Mouse (Mus musculus) right cerebral cortex, postnatal 4 days (tissue): ENCODE measurements around the gene Krt222.
"Not testable (repeated sequence)": the region's sequence is repeated elsewhere in the genome, so short reads cannot be mapped to it uniquely, and the experiment has no call there.

Experiments used
- DNase-seq: peaks from one replicate; pipeline ENCODE4 v3.0.0-alpha.2; 2022

The Krt222 gene

GRCm38 (mm10) chr11:99243820-99244374, at the start of gene Krt222:
Gene Krt222, minus strand, starts transcription at chr11:99244085.
- peak; percentile 19 for DNase-seq

GRCm38 (mm10) chr11:99292846-99293245, 49.0 kb upstream of the Krt222 start:
- peak; percentile 44 for DNase-seq

DNA sequence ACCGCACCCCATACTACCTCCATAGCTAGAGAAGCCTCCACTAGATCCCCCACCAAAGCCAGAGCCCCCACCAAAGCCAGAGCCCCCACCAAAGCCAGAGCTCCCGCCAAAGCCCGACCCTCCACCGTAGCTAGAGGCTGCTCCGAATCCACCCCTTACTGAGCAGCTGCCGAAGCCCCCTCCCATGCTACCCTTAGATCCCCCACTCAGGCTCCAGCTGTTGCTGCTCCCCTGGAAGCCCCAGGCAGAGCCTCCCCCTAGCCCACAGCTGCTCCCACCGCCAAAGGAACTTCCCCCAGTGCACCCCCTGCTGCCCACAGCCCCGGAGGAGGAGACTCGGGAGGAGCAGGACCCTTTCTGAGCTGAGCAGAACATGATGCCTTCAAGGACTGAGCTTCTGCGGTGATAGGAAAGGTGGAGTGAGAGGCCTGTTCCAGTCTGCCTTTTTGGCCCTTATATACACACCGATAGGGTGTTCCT, 41.0 kb upstream of the Krt222 start, which contains the start of gene Krt24:
Gene Krt24, minus strand, starts transcription at position 430 of the 480 bp plus-strand sequence.
- DNase-seq: no peak

DNA sequence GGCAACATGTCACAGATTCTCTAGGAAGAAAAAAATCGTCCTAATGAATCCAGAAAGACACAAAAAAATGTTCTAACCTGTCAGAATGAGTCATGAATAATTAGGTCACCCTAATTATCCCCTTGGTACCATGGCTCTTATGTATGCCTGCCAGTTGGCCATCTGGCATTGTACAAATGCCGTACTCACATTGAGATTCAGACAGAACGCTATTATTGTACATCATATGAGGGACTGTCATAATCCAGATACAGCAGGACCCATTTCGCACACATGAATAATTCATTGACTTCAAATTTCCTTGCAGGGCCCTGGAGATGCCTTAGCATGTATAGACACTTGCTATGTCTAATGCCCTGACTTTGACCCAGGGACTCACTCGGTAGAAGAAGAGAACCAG, 40.1 kb upstream of the Krt222 start:
- DNase-seq: no peak

DNA sequence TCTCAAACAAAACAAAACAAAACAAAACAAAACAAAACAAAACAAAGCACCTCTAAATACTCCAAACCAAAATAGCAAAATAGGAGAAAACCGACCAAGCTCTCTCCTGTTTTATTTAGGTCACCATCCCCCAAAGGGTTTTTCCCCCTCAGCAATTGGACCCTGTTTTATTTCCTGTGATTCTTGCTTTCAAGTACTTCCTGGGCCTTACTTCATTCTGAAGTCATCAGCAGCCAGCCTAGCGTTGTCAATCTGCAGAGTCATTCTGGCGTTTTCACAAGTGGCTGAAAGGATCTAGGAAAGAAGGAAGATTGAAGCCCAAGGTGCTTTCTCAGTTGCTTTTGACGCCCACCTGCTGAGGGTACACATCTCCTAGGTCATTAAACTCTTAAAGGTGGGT, 39.4 kb upstream of the Krt222 start:
- no peak for DNase-seq

DNA sequence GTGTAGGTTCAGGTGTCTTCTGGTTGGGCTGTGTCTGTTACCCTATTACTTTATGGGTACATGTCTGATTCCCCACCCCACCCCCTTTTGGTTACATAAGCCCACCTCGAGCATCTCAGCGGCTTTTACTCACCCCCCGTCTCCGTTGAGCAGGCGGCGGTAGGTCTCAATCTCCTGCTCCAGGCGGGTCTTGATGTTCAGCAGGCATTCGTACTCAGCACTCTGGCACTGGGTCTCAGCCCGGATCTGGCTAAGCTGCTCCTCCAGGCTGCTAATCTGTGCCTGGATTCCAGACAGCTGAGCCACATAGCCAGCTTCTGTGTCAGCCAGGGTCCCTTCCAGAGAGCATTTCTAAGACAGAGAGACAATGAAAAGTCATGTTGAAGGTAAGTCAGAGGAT, 37.2 kb upstream of the Krt222 start:
- no peak for DNase-seq

DNA sequence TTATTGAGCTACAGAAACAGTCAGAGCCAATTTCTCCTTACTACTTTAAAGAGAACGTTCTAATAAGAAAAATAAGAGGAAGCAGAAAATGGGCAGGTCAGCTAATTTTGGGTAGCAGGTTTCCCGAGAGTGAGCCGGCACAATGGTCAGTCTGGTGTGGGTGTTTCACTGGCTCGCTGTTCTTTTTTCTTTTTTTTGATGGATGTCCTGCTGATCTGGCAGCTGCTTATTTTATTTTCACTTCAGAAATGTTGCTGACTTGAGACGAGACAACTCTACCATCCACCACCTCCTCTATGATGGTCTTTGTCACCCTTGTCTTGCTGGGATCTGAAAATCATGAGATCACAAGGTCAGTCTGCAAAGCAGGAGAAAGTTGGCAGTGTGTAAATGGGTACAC, 36.1 kb upstream of the Krt222 start:
- DNase-seq: no peak

GRCm38 (mm10) chr11:99276786-99277185, 32.9 kb upstream of the Krt222 start:
- DNase-seq: no peak

DNA sequence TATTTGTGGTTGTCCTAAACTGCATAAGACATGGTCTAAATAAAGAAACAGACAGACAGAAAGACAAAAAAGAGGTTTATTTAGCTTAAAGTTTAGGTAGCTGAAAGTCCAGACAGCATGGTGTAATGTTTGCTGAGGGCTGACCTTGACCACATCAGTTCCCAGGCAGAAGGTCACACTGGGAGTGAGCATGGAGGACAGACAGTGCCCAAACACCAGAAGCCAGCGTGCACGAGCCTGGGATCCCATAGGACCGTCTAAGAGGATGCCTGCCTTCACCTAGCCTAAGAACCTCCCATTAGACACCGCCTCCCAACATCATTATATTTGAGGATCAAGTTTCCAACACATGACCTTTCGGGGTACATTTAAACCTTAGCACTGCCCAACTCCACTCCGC, 31.7 kb upstream of the Krt222 start:
- DNase-seq: no peak

DNA sequence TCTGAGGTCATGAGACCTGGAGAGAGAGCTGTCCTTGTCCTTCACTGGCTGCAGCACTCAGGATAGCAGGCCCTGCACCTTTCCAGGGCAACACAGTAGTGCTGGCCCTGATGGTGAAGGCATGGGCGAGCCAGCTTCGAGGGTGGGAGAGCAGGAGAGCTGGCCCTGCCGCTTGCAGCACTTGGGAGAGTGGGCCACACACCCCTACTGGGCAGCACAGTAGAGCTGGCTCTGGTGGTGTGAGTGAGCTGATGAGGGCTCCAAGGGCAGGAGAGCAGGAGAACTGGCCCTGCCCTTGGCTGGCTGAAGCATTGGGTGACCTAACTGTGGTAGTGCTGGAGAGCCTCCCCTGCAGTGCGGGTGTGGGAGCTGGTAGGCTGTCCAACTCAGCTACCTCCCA, 28.8 kb upstream of the Krt222 start:
- no peak for DNase-seq

DNA sequence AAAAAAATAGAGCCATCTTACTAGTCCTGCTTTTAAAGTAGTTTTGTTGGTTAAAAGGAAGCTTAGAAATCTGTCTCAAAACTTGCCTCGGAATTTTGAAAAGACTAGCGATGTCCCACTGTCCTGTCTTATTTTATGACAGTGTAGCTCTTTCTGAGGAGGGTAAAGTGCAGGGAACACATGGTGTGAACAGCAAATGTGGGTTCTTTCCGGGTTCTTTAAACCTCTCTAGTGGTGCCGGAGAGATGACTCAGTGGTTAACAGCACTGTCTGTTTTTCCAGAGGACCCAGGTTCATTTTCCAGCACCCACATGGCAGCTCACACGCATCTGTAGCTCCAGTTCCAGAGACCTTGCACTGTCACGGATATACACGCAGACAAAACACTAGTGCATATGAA, 25.3 kb upstream of the Krt222 start:
- no peak for DNase-seq

DNA sequence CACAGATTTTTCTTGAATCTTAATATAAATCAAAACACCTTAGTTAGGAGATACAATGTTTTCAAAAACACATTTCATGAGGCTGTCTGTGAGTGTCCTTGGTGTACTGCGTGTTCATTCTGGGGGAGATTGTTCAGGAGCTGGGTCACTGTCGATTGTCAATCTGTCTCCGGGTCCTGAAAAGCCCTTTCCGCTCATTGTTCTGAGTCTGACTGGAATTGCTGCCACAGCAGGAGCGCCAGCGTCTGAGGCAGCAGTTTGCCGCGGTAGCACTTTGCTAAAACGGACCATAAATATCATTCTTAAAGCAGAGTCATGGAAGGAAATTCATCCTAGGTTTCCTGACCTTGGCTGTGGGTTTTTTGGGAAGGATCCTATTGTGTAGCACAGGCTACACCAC, 21.9 kb upstream of the Krt222 start:
- DNase-seq: no peak

DNA sequence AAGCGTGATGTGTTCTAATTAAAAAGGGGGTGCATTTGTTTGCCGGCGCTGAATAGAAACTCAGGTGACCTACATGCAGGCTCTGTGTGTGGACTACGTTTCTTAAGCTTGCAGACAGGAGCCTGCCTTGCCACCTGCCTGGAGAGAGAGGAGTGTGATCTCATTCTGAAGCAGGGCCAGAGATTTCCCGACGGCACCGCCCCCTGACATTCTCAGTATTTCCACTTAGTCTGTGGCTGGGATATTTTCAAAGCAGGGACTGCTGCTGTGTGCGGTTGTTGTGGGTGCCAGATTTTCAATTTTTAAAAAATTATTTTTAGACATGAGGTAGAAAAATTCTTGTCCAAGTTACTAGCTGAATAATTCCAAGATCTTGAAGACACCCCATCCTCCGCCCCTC, 21.3 kb upstream of the Krt222 start:
- peak; percentile 5 for DNase-seq

DNA sequence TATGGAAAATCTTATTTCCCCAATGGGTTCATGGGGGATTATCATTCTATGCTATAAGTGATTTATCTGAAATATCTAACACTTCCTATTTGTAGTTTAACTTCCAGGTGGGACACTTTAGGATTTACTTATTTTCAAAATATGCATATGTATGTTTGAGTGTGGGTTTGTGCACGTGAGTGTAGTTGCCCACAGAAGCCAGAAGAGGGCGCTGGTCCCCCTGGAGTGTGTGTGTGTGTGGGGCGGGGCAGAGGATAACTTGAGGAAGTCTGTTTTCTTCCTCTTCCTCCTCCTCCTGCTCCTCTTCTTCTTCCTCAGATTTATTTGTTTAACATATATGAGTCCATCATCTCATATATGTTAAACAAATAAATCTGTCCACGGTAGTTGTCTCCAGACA, 12.3 kb upstream of the Krt222 start:
- DNase-seq: no peak

- DNase-seq: no peak
Measured at GRCm38 (mm10) chr11:99255316-99255715, 11.4 kb upstream of the Krt222 start.

GRCm38 (mm10) chr11:99253893-99254292, 10.0 kb upstream of the Krt222 start:
- no peak for DNase-seq

DNA sequence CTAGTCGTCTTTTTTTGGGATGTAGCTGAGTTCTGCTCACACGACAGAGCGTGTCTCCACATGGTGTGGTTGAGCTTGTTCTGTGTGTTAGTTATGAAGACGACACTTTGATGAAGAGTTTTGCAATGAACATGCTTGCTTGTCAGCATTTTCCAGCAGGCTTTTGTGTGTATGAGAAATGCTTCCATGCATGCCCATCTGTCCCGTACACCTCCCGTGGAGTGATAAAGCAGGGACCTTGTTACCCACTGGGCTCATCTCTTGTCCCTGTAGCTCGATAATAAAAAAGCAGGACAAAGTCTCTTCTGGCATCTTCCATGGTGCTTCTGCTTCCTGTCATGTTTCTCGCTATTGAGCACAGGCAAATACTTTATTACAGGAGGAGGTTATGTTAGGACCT, 8.8 kb upstream of the Krt222 start:
- no peak for DNase-seq

- DNase-seq: no peak
Measured at GRCm38 (mm10) chr11:99250666-99251065, 6.8 kb upstream of the Krt222 start.

DNA sequence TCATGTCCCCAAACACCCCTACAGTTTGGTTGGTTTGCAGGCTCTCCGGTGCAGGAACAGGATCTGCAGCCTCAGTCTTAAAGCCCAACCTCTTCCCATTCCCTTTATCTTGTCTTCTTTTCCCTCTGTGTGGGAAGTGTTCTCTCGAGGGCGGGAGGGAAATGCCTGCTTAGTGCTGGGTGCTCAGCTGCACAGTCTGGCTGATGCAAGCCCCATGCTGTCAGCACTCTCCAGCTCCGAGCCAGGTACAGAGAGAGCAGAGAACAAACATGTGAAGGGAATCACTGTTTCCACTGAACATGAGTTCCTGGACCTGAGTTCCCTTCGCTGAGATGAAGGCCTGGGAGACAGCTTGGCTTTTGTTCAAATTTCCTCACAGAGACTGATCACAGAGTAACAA, 6.4 kb upstream of the Krt222 start:
- no peak for DNase-seq

- no peak for DNase-seq
Measured at GRCm38 (mm10) chr11:99249115-99249514, 5.2 kb upstream of the Krt222 start.

DNA sequence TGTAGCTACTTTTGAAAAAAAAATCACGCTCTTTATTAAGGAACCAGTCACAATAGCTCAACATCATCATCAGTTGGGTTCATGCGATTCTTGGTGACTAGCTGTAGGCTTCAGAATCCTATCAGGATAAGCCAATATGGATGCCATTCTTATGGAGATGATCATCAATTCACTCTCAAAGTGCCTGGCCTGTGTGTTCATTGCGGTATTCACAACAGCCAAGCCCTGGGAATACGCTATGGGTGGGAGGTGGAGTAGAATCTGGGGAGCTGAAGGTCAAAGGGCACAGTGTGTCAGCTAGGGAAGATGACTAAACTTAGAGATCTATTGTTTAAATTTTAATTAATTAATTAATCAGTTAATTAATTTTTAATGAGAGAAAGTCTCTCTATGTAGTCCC, 4.0 kb upstream of the Krt222 start:
- DNase-seq: no peak

- DNase-seq: not testable (repeated sequence)
Measured at GRCm38 (mm10) chr11:99244519-99244918, 634 bp upstream of the Krt222 start.

- DNase-seq: no peak
Measured at GRCm38 (mm10) chr11:99243200-99243819, 575 bp downstream of the Krt222 start.

- no peak for DNase-seq
Measured at GRCm38 (mm10) chr11:99242056-99242455, 1.8 kb downstream of the Krt222 start.

DNA sequence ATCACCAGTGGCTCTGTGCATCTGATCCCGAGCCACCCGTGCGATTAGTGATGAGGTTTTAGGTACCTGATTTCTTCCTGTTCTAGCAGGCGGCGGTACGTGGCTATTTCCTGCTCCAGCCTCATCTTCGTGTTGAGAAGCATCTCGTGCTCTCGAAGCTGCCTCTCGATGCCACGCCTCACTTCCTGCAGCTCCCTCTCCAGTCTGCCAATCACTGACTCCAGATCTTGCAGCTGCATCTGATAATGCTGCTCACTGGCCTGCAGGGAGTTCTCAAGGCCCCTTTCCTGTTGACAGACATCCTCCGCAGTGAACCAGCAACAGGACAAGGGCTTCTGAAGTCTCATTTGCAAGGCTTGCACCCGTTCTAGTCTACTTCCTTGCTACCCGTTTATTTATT, 5.4 kb downstream of the Krt222 start:
- DNase-seq: no peak
